Mouse (Mus musculus) embryonic facial prominence, embryonic 12.5 days (tissue): ENCODE measurements around the gene Cyp4a32. TPM values are rescaled to one million over a fixed set of nuclear protein-coding genes. Genes with fewer than 3 reads are reported as not detected.
"Not testable (repeated sequence)": the region's sequence is repeated elsewhere in the genome, so short reads cannot be mapped to it uniquely, and the experiment has no call there.

ENCODE experiments used
- ATAC-seq: fragments of 200-750 bp; cut with Nextera tagmentation; 2 replicates; pipeline ENCODE4 v1.8.0; 2017; ENCODE audit not compliant: insufficient number of reproducible peaks, insufficient read depth, low FRiP score, low TSS enrichment
- H3K27ac ChIP-seq: fragments of 300-500 bp; sonication (generic); 2 replicates; pipeline ENCODE4 v1.5.1; 2016; ENCODE audit warnings: mild to moderate bottlenecking
- H3K27me3 ChIP-seq: fragments of 300-500 bp; sonication (generic); 2 replicates; pipeline ENCODE4 v1.6.1; 2016; ENCODE audit warnings: mild to moderate bottlenecking, moderate library complexity
- H3K36me3 ChIP-seq: fragments of 300-500 bp; sonication (generic); 2 replicates; pipeline ENCODE4 v1.6.1; 2016; ENCODE audit warnings: mild to moderate bottlenecking
- H3K4me1 ChIP-seq: fragments of 300-500 bp; sonication (generic); 2 replicates; pipeline ENCODE4 v1.6.1; 2016
- H3K4me2 ChIP-seq: fragments of 300-500 bp; sonication (generic); replicated peaks from 2 replicates; pipeline ENCODE4 v1.6.1; 2016; ENCODE audit warnings: mild to moderate bottlenecking, moderate library complexity
- H3K4me3 ChIP-seq: fragments of 300-500 bp; sonication (generic); 2 replicates; pipeline ENCODE4 v1.5.1; 2016; ENCODE audit warnings: mild to moderate bottlenecking
- H3K9ac ChIP-seq: fragments of 300-500 bp; sonication (generic); 2 replicates; pipeline ENCODE4 v1.6.1; 2016; ENCODE audit warnings: mild to moderate bottlenecking, moderate library complexity
- H3K9me3 ChIP-seq: fragments of 300-500 bp; sonication (generic); 2 replicates; pipeline ENCODE4 v1.6.1; 2016; ENCODE audit warnings: mild to moderate bottlenecking, moderate library complexity
- WGBS: fragments of 180-500 bp; shearing (Covaris S2); methylation state at CpG from one replicate; pipeline ENCODE4 v1.1.7; 2016; 5-methylcytosine and 5-hydroxymethylcytosine counted together
- polyA plus RNA-seq: library from polyadenylated mRNA; unstranded; fragments of >200 nt; fragmentation: Nextera tagmentation; extraction: Ambion mirVana; gene quantifications from 2 replicates; pipeline ENCODE4 v1.2.1, GENCODE M21; 2016

Gene Cyp4a32
- not detected in 2 replicates for polyA plus RNA-seq

DNA sequence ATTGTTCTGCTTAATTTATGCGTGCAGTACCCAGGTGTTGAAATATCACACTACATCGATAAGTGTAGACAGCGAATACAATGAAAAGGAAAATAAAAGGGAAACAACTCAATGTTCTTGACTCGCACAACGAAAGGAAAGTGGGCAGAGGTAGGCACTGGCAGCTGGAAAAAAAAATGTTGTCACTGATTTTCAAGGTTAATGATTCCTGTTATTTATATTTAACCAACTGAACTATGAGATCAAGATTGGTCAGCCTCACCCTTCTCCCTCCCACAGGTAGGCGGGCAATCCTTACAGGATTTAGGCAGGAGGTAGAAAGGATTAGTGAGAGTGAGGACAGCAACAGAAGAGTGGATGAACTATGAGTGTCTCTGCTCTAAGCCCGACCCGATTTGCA lies at the start of gene Cyp4a32:
Cyp4a32 (plus strand) TSS at position 359 of the 400 bp plus-strand sequence.
- not testable (repeated sequence) for H3K27me3 ChIP-seq, H3K9me3 ChIP-seq, ATAC-seq, H3K4me3 ChIP-seq, H3K4me1 ChIP-seq, H3K9ac ChIP-seq, H3K27ac ChIP-seq, H3K4me2 ChIP-seq, H3K36me3 ChIP-seq
- 88% methylated on average over 8 of the region's 8 CpGs for WGBS

DNA sequence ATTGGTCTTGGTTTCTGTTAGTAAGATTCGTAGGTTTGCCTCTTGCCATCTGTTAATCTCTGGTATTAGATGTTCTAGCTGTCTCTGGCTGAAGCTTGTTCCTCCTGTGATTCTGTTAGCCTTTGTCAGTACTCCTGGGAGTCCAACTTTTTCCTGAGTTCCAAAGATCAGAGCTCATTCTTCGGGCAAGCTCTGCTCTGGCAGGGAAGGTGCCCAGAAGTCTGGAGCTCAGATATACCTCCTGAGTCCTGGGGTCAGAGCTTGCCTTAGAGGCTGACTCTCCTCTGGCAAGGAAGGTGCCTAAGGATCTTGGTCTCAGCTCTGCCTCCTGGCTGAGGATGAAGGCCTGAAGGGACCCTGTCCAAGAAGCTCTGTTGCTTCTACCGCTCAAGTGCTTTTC lies 48.0 kb upstream of the Cyp4a32 start:
- H3K27me3 ChIP-seq: no peaks in the 10 kb centered on the region

DNA sequence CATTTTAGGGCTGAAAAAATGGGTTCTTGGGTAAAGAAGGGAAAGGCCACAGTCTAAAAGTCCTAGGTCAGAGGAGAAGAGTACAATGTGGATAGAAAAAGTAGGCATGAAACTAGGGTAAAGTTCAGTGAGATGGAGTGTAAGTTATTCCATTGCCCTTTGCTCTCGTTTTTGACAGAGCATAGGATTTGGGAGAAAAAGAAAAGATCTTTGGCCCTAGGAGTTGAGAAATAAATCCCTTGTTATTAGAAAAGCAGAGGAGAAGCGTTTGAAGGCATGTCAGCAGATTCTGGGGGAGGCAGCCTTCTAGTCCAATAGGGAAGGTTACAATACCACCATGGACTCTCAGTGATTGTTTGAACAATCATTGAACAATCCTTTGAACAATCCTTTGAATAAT lies 45.3 kb upstream of the Cyp4a32 start:
- no peak for ATAC-seq
- H3K36me3 ChIP-seq: no peaks in the 10 kb centered on the region
- H3K4me2 ChIP-seq: no peak overlapping the region
- no peaks in the 10 kb centered on the region for H3K9me3 ChIP-seq
- WGBS: 75% methylated on average over 2 of the region's 2 CpGs
- no peak overlapping the region for H3K27ac ChIP-seq
- H3K9ac ChIP-seq: no peak overlapping the region
- no peaks in the 10 kb centered on the region for H3K27me3 ChIP-seq
- no peaks in the 10 kb centered on the region for H3K4me1 ChIP-seq
- no peak overlapping the region for H3K4me3 ChIP-seq

More for the DNA sequence above, 48.0 kb upstream of the Cyp4a32 start:
- Histone ChIP-seq H3K27ac (no peak overlapping the region), H3K36me3 (no peaks in the 10 kb centered on the region), H3K9me3 (no peaks in the 10 kb centered on the region), H3K4me1 (no peaks in the 10 kb centered on the region), H3K4me3 (no peak overlapping the region), H3K4me2 (no peak overlapping the region), H3K9ac (no peak overlapping the region)
- WGBS: 86% methylated on average over 3 of the region's 3 CpGs
- ATAC-seq: no peak

DNA sequence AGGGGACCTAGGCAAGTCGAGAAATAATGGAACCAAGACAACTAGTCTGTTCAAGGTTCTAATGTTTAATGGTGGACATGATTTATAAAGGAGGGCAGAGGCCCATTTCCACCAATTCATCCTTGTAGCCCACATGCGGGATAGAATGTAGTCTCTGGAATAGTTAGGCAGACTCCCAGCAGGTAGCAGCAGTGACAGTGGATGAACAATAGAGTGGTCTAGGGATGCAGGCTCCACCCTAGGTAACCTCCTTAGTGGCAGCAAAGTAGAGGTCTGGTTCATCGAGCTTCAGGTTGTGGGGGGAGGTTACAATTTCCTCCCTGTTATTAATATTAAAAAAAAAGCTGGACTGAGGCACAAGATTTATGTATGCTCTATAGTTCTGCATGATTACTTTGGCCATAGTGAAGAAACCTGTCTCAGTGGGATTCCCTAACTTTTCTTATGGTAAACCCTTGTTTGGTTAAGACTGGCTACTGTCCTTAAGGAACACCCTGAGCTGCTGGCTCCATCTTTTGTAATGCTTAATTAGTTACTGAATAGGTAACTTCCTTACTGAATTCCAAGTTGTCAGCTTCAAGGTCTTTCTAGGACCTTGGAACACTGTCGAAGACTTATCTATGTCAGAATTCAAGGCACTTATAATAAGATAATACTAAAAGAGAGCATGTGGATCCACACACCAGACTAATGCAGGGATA lies 42.8 kb upstream of the Cyp4a32 start:
- H3K9me3 ChIP-seq: no peaks in the 10 kb centered on the region
- no peak overlapping the region for H3K9ac ChIP-seq
- ATAC-seq: no peak
- H3K27me3 ChIP-seq: no peaks in the 10 kb centered on the region
- WGBS: 55% methylated on average over 4 of the region's 4 CpGs
- no peak overlapping the region for H3K27ac ChIP-seq
- H3K4me2 ChIP-seq: no peak overlapping the region
- no peaks in the 10 kb centered on the region for H3K36me3 ChIP-seq
- H3K4me3 ChIP-seq: no peak overlapping the region
- H3K4me1 ChIP-seq: no peaks in the 10 kb centered on the region

DNA sequence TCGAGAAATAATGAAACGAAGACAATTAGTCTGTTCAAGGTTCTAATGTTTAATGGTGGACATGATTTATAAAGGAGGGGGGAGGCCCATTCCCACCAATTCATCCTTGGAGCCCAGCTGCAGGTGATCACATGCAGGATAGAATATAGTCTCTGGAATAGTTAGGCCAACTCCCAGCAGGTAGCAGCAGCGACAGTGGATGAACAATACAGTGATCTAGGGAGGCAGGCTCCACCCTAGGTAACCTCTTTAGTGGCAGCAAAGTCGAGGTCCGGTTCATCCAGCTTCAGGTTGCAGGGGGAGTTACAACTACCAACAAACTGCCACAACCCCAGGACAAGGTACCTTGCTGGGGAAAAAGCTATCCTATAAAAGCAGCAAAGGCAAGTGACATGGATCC lies 39.5 kb upstream of the Cyp4a32 start:
- ATAC-seq, H3K27ac ChIP-seq, H3K4me1 ChIP-seq, H3K9ac ChIP-seq, H3K4me3 ChIP-seq, H3K27me3 ChIP-seq, H3K4me2 ChIP-seq, H3K9me3 ChIP-seq, H3K36me3 ChIP-seq: not testable (repeated sequence)
- 69% methylated on average over 5 of the region's 5 CpGs for WGBS

DNA sequence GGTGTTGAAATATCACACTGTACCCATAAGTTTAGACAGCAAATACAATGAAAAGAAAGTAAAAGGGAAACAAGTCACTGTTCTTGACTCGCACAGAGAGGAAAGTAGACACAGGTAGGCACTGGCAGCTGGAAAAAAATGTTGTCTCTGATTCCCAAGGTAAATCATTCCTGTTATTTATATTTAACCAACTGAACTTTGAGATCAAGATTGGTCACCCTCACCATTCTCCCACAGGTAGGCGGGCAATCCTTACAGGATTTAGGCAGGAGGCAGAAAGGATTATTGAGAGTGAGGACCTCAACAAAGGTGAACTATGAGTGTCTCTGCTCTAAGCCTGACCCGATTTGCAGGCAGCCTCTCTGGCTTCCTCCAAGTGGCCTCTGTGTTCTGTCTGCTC lies 37.4 kb upstream of the Cyp4a32 start, which contains the start of gene Cyp4a31:
Cyp4a31 (plus strand) TSS at position 249 of the 400 bp plus-strand sequence.
- ATAC-seq: no peak
- H3K36me3 ChIP-seq: no peaks in the 10 kb centered on the region
- no peaks in the 10 kb centered on the region for H3K9me3 ChIP-seq
- H3K27me3 ChIP-seq: no peaks in the 10 kb centered on the region
- 84% methylated on average over 3 of the region's 3 CpGs for WGBS
- no peaks in the 10 kb centered on the region for H3K4me1 ChIP-seq
- no peak within 1 kb of the TSS for H3K27ac ChIP-seq
- H3K4me2 ChIP-seq: no peak within 1 kb of the TSS
- H3K9ac ChIP-seq: no peak within 1 kb of the TSS
- no peak within 1 kb of the TSS for H3K4me3 ChIP-seq

DNA sequence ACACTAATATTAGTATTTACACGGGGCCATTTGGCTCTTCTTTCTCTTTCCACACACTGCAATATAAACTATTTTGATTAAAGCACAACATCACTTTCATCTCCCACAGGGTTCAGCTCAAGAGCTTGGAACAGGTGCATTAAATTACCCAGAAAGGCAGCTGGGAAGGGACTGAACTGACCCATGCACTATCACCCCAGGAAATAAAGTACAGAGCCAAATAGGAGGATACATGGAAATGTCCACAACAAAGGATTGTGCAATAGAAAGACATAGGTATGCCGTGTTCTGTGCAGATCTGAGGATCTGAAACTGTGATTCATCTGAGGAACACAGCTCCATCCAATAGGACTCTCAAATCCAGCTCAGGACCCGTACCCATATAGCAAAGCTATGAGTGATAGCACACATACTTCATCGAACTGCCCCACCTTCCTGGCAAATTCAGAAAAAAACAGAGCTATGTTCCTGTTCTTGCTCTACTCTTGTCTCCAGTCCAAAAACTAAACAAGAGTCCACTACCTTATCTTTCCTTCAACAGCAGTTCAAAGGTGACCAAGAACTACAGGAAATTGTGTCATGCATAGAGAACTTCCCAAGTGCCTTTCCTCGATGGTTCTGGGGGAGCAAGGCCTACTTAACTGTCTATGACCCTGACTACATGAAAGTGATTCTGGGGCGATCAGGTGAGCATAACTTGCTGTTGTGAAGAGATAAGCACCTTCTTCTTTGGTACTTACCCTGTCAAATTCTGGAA lies 36.1 kb upstream of the Cyp4a32 start:
- H3K27me3 ChIP-seq, ATAC-seq, H3K9ac ChIP-seq, H3K9me3 ChIP-seq, H3K27ac ChIP-seq, H3K4me2 ChIP-seq, H3K4me1 ChIP-seq, H3K4me3 ChIP-seq, H3K36me3 ChIP-seq: not testable (repeated sequence)
- 76% methylated on average over 6 of the region's 6 CpGs for WGBS

DNA sequence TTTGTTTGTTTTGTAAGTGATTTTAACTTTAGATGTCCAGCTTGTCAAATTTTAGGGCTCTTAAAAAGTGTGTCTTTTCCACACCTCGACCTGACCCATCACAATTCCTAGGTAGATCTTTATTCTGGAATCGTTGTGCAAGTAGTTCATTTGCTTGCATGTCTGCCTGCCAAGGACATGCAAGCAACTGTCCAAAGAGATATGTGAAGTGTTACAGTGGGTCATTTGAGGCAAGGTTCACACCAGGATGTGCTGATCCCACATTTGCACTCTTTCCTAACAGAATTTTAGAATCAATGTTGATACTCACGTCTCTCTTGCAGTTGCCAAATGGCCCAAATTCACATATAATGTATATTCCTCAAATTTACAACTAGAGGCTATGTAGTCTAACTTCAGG lies 25.5 kb upstream of the Cyp4a32 start:
- H3K27ac ChIP-seq: no peak overlapping the region
- H3K27me3 ChIP-seq: no peaks in the 10 kb centered on the region
- H3K36me3 ChIP-seq: no peaks in the 10 kb centered on the region
- no peaks in the 10 kb centered on the region for H3K4me1 ChIP-seq
- no peak overlapping the region for H3K4me3 ChIP-seq
- no peak for ATAC-seq
- H3K9me3 ChIP-seq: no peaks in the 10 kb centered on the region
- WGBS: 77% methylated on average over 3 of the region's 3 CpGs
- H3K4me2 ChIP-seq: no peak overlapping the region
- H3K9ac ChIP-seq: no peak overlapping the region

DNA sequence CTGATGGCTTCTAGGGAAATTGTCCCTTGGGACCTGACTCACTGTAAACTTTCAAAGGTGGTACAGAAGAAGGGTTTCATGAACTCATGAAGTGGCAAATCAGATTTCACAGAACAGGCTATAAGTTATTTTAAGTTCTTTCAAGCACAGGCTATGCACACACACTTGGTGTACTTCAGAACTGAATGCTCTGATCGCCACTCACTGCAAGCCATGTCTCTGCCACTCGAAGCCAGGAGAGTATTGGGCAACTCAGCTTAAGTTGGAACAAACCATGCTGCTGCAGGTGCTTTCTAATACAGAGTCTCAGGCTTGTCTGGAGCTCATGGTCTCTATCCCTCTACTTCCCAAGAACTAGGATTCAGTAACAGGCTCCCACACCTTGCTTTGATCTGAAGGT lies 25.0 kb upstream of the Cyp4a32 start:
- WGBS: 83% methylated on average over 2 of the region's 2 CpGs
- Histone ChIP-seq H3K27ac (no peak overlapping the region), H3K4me3 (no peak overlapping the region), H3K27me3 (no peaks in the 10 kb centered on the region), H3K36me3 (no peaks in the 10 kb centered on the region), H3K9ac (no peak overlapping the region), H3K4me2 (no peak overlapping the region), H3K4me1 (no peaks in the 10 kb centered on the region), H3K9me3 (no peaks in the 10 kb centered on the region)
- ATAC-seq: no peak

DNA sequence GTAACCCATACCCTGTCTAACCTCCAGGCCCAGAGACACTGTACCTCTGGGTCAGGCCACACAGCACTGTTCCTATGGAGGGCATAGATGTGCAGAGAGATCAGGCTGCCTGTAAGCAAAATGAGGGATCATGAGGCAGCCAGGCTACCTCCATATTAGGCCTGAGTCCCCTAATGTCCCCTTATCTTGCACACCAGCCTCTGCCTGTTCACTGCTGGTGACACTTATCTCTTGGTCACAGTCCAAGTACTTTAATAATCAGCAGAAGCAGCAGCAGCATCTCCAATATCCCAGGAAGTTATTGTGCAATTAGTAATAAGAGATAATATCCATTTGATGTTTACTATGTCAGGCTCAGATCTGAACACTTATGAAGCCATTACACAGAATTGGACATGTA lies 17.7 kb upstream of the Cyp4a32 start:
- no peak overlapping the region for H3K9ac ChIP-seq
- no peaks in the 10 kb centered on the region for H3K9me3 ChIP-seq
- ATAC-seq: no peak
- H3K27me3 ChIP-seq: no peaks in the 10 kb centered on the region
- no peak overlapping the region for H3K4me2 ChIP-seq
- H3K4me1 ChIP-seq: no peaks in the 10 kb centered on the region
- H3K36me3 ChIP-seq: no peaks in the 10 kb centered on the region
- no peak overlapping the region for H3K4me3 ChIP-seq
- H3K27ac ChIP-seq: no peak overlapping the region

DNA sequence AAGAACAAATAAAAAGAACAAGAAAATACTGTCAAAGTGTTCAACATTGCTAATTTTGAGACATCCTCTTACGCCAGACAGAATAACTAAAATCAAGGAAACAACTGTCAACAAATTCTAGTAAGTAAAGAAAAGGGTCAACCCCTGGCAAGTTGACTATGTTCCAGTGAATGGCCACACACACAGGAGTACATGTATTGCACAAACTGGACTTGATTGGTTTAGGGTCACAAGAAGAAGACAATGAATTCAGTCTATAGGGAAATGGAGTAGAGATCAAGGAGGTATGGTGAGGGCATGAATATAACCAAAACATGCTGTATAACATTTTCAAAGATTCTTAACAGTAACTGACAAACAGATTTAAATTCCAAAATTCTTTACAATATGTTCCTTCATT lies 4.4 kb upstream of the Cyp4a32 start:
- Histone ChIP-seq H3K4me3 (no peak overlapping the region), H3K36me3 (no peaks in the 10 kb centered on the region), H3K4me2 (no peak overlapping the region), H3K9ac (no peak overlapping the region), H3K27me3 (no peaks in the 10 kb centered on the region), H3K9me3 (no peaks in the 10 kb centered on the region), H3K27ac (no peak overlapping the region), H3K4me1 (no peaks in the 10 kb centered on the region)
- ATAC-seq: no peak
- 96% methylated on average over 1 of the region's 1 CpGs for WGBS

DNA sequence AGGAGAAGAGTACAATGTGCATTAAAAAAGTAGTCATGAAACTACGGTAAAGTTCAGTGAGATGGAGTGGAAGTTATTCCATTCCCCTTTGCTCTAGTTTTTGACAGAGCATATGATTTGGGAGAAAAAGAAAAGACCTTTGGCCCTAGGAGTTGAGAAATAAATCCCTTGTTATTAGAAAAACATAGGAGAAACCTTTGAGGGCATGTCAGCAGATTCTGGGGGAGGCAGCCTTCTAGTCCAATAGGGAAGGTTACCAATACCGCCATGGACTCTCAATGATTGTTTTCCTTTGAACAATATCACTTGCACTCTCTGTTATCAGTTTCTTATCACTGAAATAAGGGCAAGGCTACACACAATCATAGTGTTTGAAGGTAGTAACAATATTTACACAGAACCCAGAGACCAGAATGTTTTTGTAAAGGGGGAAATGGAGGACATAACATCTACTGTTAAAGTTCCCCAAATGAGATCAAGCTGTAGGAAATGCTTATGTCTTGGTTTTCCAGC lies 3.9 kb upstream of the Cyp4a32 start:
- H3K27me3 ChIP-seq: no peaks in the 10 kb centered on the region
- no peak overlapping the region for H3K4me3 ChIP-seq
- no peak for ATAC-seq
- H3K4me1 ChIP-seq: no peaks in the 10 kb centered on the region
- 82% methylated on average over 2 of the region's 2 CpGs for WGBS
- H3K4me2 ChIP-seq: no peak overlapping the region
- no peak overlapping the region for H3K27ac ChIP-seq
- no peaks in the 10 kb centered on the region for H3K36me3 ChIP-seq
- H3K9me3 ChIP-seq: no peaks in the 10 kb centered on the region
- H3K9ac ChIP-seq: no peak overlapping the region
